Comparison of ENCODE assay signal across 9 mouse cellular contexts in the genomic region with DNA sequence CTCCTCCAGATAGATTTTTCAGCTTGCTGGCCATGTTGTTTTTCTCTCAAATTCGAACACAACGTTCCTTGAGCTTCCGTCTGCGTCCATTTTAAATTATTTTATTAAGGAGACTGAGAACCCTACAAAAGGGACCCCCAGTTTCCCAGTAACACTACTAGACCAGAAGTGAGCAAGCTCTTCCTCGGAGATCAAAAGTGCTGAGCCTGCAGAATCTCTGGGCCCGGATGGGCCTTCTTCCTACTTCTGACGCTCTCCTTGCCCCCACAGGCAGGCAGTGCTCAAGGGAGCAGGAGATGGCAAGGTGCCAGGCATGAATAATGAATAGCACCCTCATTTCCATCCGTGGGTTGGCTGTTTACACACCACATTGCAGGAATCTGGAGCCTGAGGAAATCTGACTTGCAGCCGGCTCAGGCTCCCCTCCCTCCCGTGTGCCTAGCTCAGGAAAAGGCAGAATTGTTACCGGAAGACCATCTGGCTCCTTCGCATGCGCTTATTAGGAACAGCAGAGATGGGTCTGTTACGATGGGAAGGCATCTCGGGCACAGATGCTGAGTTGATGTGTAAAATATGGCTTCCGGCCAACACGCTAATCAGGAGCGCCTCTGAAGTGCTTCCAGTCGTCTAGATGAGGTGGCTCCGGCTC.
DNase-seq lines count a peak whose midpoint lies in the region; ATAC-seq lines count a peak whose summit lies in the region.
"Had no signal": no experiment of that assay in that cellular context is flagged by ENCODE, and none has a peak within 500 bp of the region (broad histone marks: within the 10 kb centered on the region; RNA-seq: fewer than 3 reads in every experiment).

No protein-coding gene starts in this region.

- ATAC-seq in midbrain, embryonic 11.5 days (ENCODE audit: low FRiP score) = no peak
- ATAC-seq in neural tube, embryonic 13.5 days (ENCODE audit: low read depth) = peak; percentile 93
- no peak for ATAC-seq in inflammation-experienced regulatory T-cells, adult 6 months

- no peak overlapping the region for H3K4me2 ChIP-seq in midbrain, embryonic 11.5 days
- H3K4me2 ChIP-seq in neural tube, embryonic 13.5 days = peak overlapping the region; percentile 35
- H3K4me2 ChIP-seq: liver, embryonic 13.5 days had no signal

- H3K4me1 ChIP-seq in midbrain, embryonic 11.5 days (ENCODE audit: control insufficient read depth, insufficient read depth, low read length) = no peaks in the 10 kb centered on the region
- H3K4me1 ChIP-seq in midbrain, embryonic 10.5 days = peaks cover 18% of the 10 kb centered on the region
- peaks cover 18% of the 10 kb centered on the region for H3K4me1 ChIP-seq in neural tube, embryonic 13.5 days (replicated peaks)
- H3K4me1 ChIP-seq: liver, embryonic 13.5 days had no signal

- H3K36me3 ChIP-seq in midbrain, embryonic 11.5 days (ENCODE audit: control insufficient read depth, insufficient read depth, low read length) = no peaks in the 10 kb centered on the region
- no peaks in the 10 kb centered on the region for H3K36me3 ChIP-seq in midbrain, embryonic 10.5 days
- no peaks in the 10 kb centered on the region for H3K36me3 ChIP-seq in neural tube, embryonic 13.5 days
- H3K36me3 ChIP-seq: liver, embryonic 13.5 days had no signal

- H3K27me3 ChIP-seq in midbrain, embryonic 11.5 days (ENCODE audit: control insufficient read depth, insufficient read depth, low read length) = no peaks in the 10 kb centered on the region; the same call in 1 of the 2 replicates
- peaks cover 14% of the 10 kb centered on the region for H3K27me3 ChIP-seq in midbrain, embryonic 10.5 days (ENCODE audit: low read depth, poor library complexity, severe bottlenecking)
- peaks cover 18% of the 10 kb centered on the region for H3K27me3 ChIP-seq in neural tube, embryonic 13.5 days
- H3K27me3 ChIP-seq: liver, embryonic 13.5 days had no signal

- intact Hi-C loops in left cerebral cortex, postnatal 10 days (cut with DNase I) = no loop called here

- no peaks in the 10 kb centered on the region for H3K9me3 ChIP-seq in midbrain, embryonic 11.5 days (ENCODE audit: control insufficient read depth, low read length)
- no peaks in the 10 kb centered on the region for H3K9me3 ChIP-seq in midbrain, embryonic 10.5 days (replicated peaks)
- no peaks in the 10 kb centered on the region for H3K9me3 ChIP-seq in neural tube, embryonic 13.5 days
- H3K9me3 ChIP-seq: liver, embryonic 13.5 days had no signal

- WGBS in midbrain, embryonic 11.5 days = 85% methylated on average over 20 of the region's 20 CpGs
- 89% methylated on average over 20 of the region's 20 CpGs for WGBS in midbrain, embryonic 10.5 days
- 38% methylated on average over 20 of the region's 20 CpGs for WGBS in neural tube, embryonic 13.5 days

- no peak overlapping the region for H3K27ac ChIP-seq in midbrain, embryonic 11.5 days (ENCODE audit: low read depth, low read length)
- no peak overlapping the region for H3K27ac ChIP-seq in midbrain, embryonic 10.5 days (replicated peaks)
- peak overlapping the region; percentile 63 for H3K27ac ChIP-seq in neural tube, embryonic 13.5 days (replicated peaks)
- H3K27ac ChIP-seq: liver, embryonic 13.5 days had no signal

- DNase-seq in midbrain, embryonic 11.5 days (ENCODE audit: low spot score, missing footprints) = peak; percentile 61
- DNase-seq in midbrain, embryonic 10.5 days (ENCODE audit: low spot score) = no peak
- peak; percentile 9 for DNase-seq in kidney, adult 18-20 months
- peak; percentile 70 to 79 for DNase-seq in left cerebral cortex, postnatal 10 days (ENCODE audit: extremely low spot score in 1 of 2, low spot score in 2 of 2)
- DNase-seq in spleen, postnatal 36 days (ENCODE audit: low spot score in 2 of 2) = no peak
- DNase-seq in cerebellum, postnatal 36 days = no peak
- DNase-seq: liver, embryonic 13.5 days had no signal

- no peak overlapping the region for H3K9ac ChIP-seq in midbrain, embryonic 11.5 days (ENCODE audit: low read length)
- no peak overlapping the region for H3K9ac ChIP-seq in neural tube, embryonic 13.5 days
- H3K9ac ChIP-seq: liver, embryonic 13.5 days had no signal

- no peak overlapping the region for H3K4me3 ChIP-seq in midbrain, embryonic 11.5 days (ENCODE audit: low read depth, low read length)
- no peak overlapping the region for H3K4me3 ChIP-seq in midbrain, embryonic 10.5 days
- no peak overlapping the region for H3K4me3 ChIP-seq in neural tube, embryonic 13.5 days
- H3K4me3 ChIP-seq: liver, embryonic 13.5 days had no signal

Comparison
In these comparisons a context has a peak if more than half of its experiments do, and no peak if none do; other contexts are left out.
1. DNase-seq: peak in midbrain, embryonic 11.5 days (single experiment), kidney, adult 18-20 months (single experiment) and left cerebral cortex, postnatal 10 days (2 of 2); none in midbrain, embryonic 10.5 days (single experiment), spleen, postnatal 36 days (0 of 2) and cerebellum, postnatal 36 days (0 of 2).